ENCODE assay signal across 8 mouse cellular contexts in genomic region chr2:91456491-91457100, GRCm38 (mm10). TPM values are rescaled to one million over a fixed set of nuclear protein-coding genes. Genes with fewer than 3 reads are reported as not detected.
DNase-seq lines count a peak whose midpoint lies in the region; ATAC-seq and TF ChIP-seq lines count a peak whose summit lies in the region.

No protein-coding gene starts in this region.

- peaks cover 12% of the 10 kb centered on the region for H3K36me3 ChIP-seq in forebrain, embryonic 10.5 days (replicated peaks)
- H3K36me3 ChIP-seq in limb, embryonic 12.5 days: 0 out of 2 replicates have a peak, but pooled peaks cover 2% of the 10 kb centered on the region
- no peaks in the 10 kb centered on the region for H3K36me3 ChIP-seq in neural tube, embryonic 15.5 days

- H3K4me1 ChIP-seq in forebrain, embryonic 10.5 days: peaks cover 70% of the 10 kb centered on the region
- H3K4me1 ChIP-seq in limb, embryonic 12.5 days (replicated peaks): peaks cover 22% of the 10 kb centered on the region
- H3K4me1 ChIP-seq in neural tube, embryonic 15.5 days: peaks cover 28% of the 10 kb centered on the region

- intact Hi-C loops in left cerebral cortex, adult 2 months (cut with DNase I): no loop called here

- DNase-seq in layer of hippocampus, adult 2 months (ENCODE audit: low spot score in 2 of 2): no peak
- no peak for DNase-seq in layer of hippocampus, adult 8-10 months (ENCODE audit: low spot score in 2 of 2)
- DNase-seq in forebrain, embryonic 10.5 days (ENCODE audit: extremely low spot score, low spot score): no peak
- no peak for DNase-seq in left cerebral cortex, adult 2 months (ENCODE audit: extremely low spot score in 1 of 2, low spot score in 2 of 2)
- DNase-seq in ovary, postnatal 10 days (ENCODE audit: low spot score): no peak
- DNase-seq in right cerebral cortex, adult 18-20 months: no peak

- H3K4me2 ChIP-seq in limb, embryonic 12.5 days: peak overlapping the region; percentile 86
- peak overlapping the region; percentile 95 for H3K4me2 ChIP-seq in neural tube, embryonic 15.5 days

- peaks cover 16% of the 10 kb centered on the region for H3K27me3 ChIP-seq in forebrain, embryonic 10.5 days (ENCODE audit: poor library complexity, severe bottlenecking)
- 0 out of 2 replicates have a peak, but pooled peaks cover 2% of the 10 kb centered on the region for H3K27me3 ChIP-seq in limb, embryonic 12.5 days
- H3K27me3 ChIP-seq in neural tube, embryonic 15.5 days (replicated peaks): 0 out of 2 replicates have a peak, but pooled peaks cover 5% of the 10 kb centered on the region

- 50% methylated on average over 9 of the region's 9 CpGs for WGBS in forebrain, embryonic 10.5 days
- 51% methylated on average over 9 of the region's 9 CpGs for WGBS in limb, embryonic 12.5 days
- 42% methylated on average over 9 of the region's 9 CpGs for WGBS in neural tube, embryonic 15.5 days

- TF ChIP-seq CTCF in layer of hippocampus, adult 2 months (conservative IDR thresholded peaks at IDR 0.05): no peak
- TF ChIP-seq CTCF in left cerebral cortex, adult 2 months (IDR thresholded peaks at IDR 0.05): no peak

- peak overlapping the region; percentile 76; the same call in 1 of the 2 replicates for H3K27ac ChIP-seq in layer of hippocampus, adult 2 months
- peak overlapping the region; percentile 97 for H3K27ac ChIP-seq in forebrain, embryonic 10.5 days
- H3K27ac ChIP-seq in limb, embryonic 12.5 days: peak overlapping the region; percentile 93; the same call in 1 of the 2 replicates
- H3K27ac ChIP-seq in neural tube, embryonic 15.5 days (replicated peaks): no peak overlapping the region; the same call in 1 of the 2 replicates
- no peak overlapping the region for H3K27ac ChIP-seq in left cerebral cortex, adult 2 months

- H3K9ac ChIP-seq in limb, embryonic 12.5 days (replicated peaks): peak overlapping the region; percentile 90; the same call in 1 of the 2 replicates
- 0 out of 2 replicates have a peak overlapping the region, but pooled peaks have one; percentile 62 for H3K9ac ChIP-seq in neural tube, embryonic 15.5 days (replicated peaks)

- no peak overlapping the region; the same call in 1 of the 2 replicates for H3K4me3 ChIP-seq in layer of hippocampus, adult 2 months
- peak overlapping the region; percentile 85 for H3K4me3 ChIP-seq in forebrain, embryonic 10.5 days
- peak overlapping the region; percentile 87 for H3K4me3 ChIP-seq in limb, embryonic 12.5 days (replicated peaks)
- peak overlapping the region; percentile 58 for H3K4me3 ChIP-seq in neural tube, embryonic 15.5 days (replicated peaks)
- H3K4me3 ChIP-seq in left cerebral cortex, adult 2 months: no peak overlapping the region; the same call in 1 of the 2 replicates

- peaks cover 5% of the 10 kb centered on the region; the same call in 1 of the 2 replicates for H3K9me3 ChIP-seq in forebrain, embryonic 10.5 days
- no peaks in the 10 kb centered on the region for H3K9me3 ChIP-seq in limb, embryonic 12.5 days
- H3K9me3 ChIP-seq in neural tube, embryonic 15.5 days (replicated peaks): no peaks in the 10 kb centered on the region

- no peak for ATAC-seq in limb, embryonic 12.5 days (ENCODE audit: insufficient number of reproducible peaks, insufficient read depth, low FRiP score, low TSS enrichment, low read depth)
- no peak for ATAC-seq in neural tube, embryonic 15.5 days (ENCODE audit: low FRiP score)

RNA-seq across cellular contexts. Expression of gene Lrp4, which starts 0.7 kb away (rescaled TPM):
- total RNA-seq in layer of hippocampus, adult 2 months (2021): 10 to 100 TPM; 30.1 to 30.6 TPM
- total RNA-seq in layer of hippocampus, adult 8-10 months (2022): 10 to 100 TPM; 26.1 to 30.6 (median 29.4) TPM
- polyA plus RNA-seq in forebrain, embryonic 10.5 days (2016; fragmentation: Nextera tagmentation; extraction: Ambion mirVana): 10.6 and 11.3 TPM in 2 replicates
- 6.2 and 7.2 TPM in 2 replicates for polyA plus RNA-seq in limb, embryonic 12.5 days (2016; fragmentation: Nextera tagmentation; extraction: Ambion mirVana)
- 6.8 and 7.3 TPM in 2 replicates for polyA plus RNA-seq in neural tube, embryonic 15.5 days (2015; fragmentation: Nextera tagmentation; extraction: Ambion mirVana)
- 10 to 100 TPM; 25.3 to 27.3 TPM for total RNA-seq in left cerebral cortex, adult 2 months (2021)

RNA-seq across cellular contexts. Expression of gene 1110051M20Rik, which starts 12.1 kb away (rescaled TPM):
- total RNA-seq in layer of hippocampus, adult 2 months (2021): 100 to 1,000 TPM; 110 to 122 TPM
- 100 to 1,000 TPM; 108 to 144 (median 121) TPM for total RNA-seq in layer of hippocampus, adult 8-10 months (2022)
- 95.7 and 100 TPM in 2 replicates for polyA plus RNA-seq in forebrain, embryonic 10.5 days (2016; fragmentation: Nextera tagmentation; extraction: Ambion mirVana)
- 70.2 and 81.5 TPM in 2 replicates for polyA plus RNA-seq in limb, embryonic 12.5 days (2016; fragmentation: Nextera tagmentation; extraction: Ambion mirVana)
- 133 and 141 TPM in 2 replicates for polyA plus RNA-seq in neural tube, embryonic 15.5 days (2015; fragmentation: Nextera tagmentation; extraction: Ambion mirVana)
- 100 to 1,000 TPM in 1 of 2 experiments, 10 to 100 TPM in 1; 90.6 to 107 TPM for total RNA-seq in left cerebral cortex, adult 2 months (2021)

Comparison
In these comparisons a context has a peak if more than half of its experiments do, and no peak if none do; other contexts are left out.
1. H3K27ac ChIP-seq: peak in layer of hippocampus, adult 2 months (single experiment), forebrain, embryonic 10.5 days (single experiment) and limb, embryonic 12.5 days (single experiment); none in neural tube, embryonic 15.5 days (single experiment) and left cerebral cortex, adult 2 months (single experiment).
2. H3K4me3 ChIP-seq: peak in forebrain, embryonic 10.5 days (single experiment), limb, embryonic 12.5 days (single experiment) and neural tube, embryonic 15.5 days (single experiment); none in layer of hippocampus, adult 2 months (single experiment) and left cerebral cortex, adult 2 months (single experiment).